Mouse (Mus musculus): Measurements from ENCODE around the gene Serpinb9c.
"Not testable (repeated sequence)": the region's sequence is repeated elsewhere in the genome, so short reads cannot be mapped to it uniquely, and the experiment has no call there.

Serpinb9c gene

GRCm38 (mm10) chr13:33159642-33160041 lies at the start of gene Serpinb9c:
Gene Serpinb9c, minus strand, starts transcription at chr13:33159742.
- no peak for DNase-seq (ENCODE audit: low spot score)

DNA sequence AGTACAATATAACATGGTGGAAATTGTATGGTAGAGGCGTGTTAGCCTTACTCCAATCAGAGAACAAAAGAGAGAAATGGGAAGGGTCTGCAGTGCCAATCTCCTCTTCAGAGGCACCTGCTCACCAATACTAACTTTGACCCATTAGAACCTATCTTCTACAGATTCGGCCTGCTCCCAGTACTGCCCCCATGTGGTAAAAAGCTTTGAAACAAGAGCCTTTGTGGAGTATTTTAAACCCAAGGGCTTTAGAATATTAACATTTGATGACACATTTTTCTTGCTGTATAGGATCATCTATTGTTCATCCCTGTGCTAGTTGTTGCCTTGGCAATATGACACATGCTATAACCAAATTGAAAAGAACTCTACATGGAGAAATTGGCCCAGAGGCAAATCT lies 40.2 kb upstream of the Serpinb9c start:
- DNase-seq (ENCODE audit: low spot score), result peak; percentile 2

GRCm38 (mm10) chr13:33192659-33193058 lies 33.1 kb upstream of the Serpinb9c start, which contains the start of gene Serpinb9d:
Gene Serpinb9d, plus strand, starts transcription at chr13:33192959.
- DNase-seq (ENCODE audit: low spot score), result no peak

- not testable (repeated sequence) for DNase-seq (ENCODE audit: low spot score)
Measured at GRCm38 (mm10) chr13:33190486-33190885, 30.9 kb upstream of the Serpinb9c start.

DNA sequence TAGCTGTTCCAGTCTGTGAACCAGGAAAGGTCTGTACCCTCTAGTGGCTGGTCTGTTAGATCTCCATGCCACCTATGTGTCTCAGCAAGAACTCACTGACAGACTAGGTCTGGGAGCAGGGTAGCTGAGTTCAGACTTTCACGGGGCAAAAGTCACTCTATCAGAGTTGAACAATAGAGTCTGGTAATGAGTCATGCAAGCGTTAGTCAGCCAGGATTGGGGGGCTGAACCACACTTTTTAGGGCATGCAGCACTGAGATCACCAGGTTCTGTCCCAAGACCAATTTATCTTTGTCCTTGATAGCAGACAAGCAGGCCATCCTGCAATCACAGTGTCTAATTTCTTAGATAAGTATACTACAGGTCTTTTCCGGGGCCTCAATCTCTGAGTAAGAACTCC lies 18.1 kb downstream of the Serpinb9c start:
- no peak for DNase-seq (ENCODE audit: low spot score)

DNA sequence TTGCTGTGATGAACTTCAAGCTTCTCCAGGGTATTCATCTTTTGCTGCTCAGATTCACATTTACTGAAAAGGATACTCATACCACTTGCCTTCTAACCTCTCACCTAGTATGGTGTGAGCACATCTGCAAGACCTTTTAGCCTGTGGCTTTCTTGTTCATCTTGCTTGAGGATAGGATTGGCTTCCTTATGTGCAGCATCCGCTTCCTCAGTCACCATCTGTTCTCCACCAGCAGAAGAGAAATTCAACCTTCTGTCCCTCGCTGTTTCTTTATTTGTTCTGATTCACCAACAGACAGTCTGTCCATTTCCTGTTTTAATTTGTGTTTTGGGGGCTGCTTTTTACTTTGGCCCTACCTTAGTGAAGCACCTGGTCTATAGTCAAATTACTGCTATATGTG lies 21.8 kb downstream of the Serpinb9c start:
- no peak for DNase-seq (ENCODE audit: low spot score)

GRCm38 (mm10) chr13:33113054-33113453 lies 46.5 kb downstream of the Serpinb9c start:
- no peak for DNase-seq (ENCODE audit: low spot score)

DNA sequence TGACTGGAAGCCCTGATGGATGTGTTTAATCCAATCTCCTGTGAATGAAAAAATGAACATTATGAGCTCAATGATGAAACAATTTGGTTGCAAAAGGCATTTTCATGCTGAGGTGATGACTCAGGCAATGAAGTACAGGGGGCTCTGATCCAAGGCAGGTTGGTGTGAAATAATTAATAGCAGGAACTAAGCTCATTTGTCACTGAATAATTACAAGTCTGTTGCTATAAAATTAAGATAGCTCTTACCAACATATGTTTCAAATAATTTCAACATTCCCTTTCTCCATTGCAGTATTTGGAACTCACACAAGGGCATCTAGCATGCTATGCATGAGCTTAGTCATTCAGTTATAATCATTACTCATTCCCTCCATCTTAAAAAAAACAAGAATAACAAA lies 53.9 kb downstream of the Serpinb9c start:
- no peak for DNase-seq (ENCODE audit: low spot score)

Measured in lung, postnatal 25 days (tissue).